Mouse (Mus musculus) bone marrow, adult 2 months (tissue): ENCODE measurements around the gene Rimklb.

Experiments used
- CTCF ChIP-seq: fragments of 200-500 bp; IDR thresholded peaks from 2 replicates; pipeline ENCODE4 v1.5.1; 2011; ENCODE audit warnings: low read length, control low read depth; ENCODE audit not compliant: control insufficient read depth, insufficient read depth
- POLR2A ChIP-seq: fragments of 200-500 bp; IDR thresholded peaks from 2 replicates; pipeline ENCODE4 v1.6.1; 2011; ENCODE audit warnings: low read depth, mild to moderate bottlenecking, control low read depth, low read length, borderline replicate concordance; ENCODE audit not compliant: control insufficient read depth

DNA sequence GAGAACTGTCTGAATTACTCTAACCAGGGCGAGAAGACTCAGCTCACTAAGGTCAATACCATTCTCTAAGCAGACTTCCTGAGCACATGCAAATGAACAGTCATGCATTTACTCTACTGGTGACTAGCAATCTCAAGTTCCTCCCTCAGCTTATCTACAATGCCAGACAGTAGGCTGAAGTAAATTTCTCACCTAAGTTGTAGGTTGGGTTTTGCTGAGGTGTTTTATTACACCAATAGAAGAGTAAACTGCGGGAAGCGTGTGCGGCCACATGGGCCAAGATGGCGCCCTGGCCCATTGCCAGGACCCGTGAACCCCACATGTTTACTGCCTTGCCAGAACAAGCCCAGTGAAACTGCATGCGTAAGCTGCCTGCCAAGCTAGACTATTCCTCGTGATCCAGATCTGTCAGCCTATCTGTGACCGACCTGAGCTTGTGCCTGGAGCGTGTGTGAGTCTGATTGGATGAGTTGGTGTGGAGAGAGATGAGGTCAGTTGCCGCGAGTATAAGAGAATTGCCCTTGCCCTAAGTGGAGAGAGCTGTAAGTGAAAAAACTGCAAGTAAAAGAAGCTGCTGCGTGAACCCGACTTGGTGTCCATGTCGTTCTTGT lies 29.4 kb downstream of the Rimklb start:
- no peak for TF ChIP-seq CTCF
- no peak for TF ChIP-seq POLR2A
